Mouse (Mus musculus) ES-E14 (cell line): ENCODE measurements around the gene App.

Experiments
- MAFK ChIP-seq: IDR thresholded peaks from 2 replicates; pipeline ENCODE4 v1.6.1; 2014; ENCODE audit warnings: mild to moderate bottlenecking, low read depth, low read length, inconsistent platforms; ENCODE audit not compliant: insufficient read depth
- ZC3H11A ChIP-seq: IDR thresholded peaks from 2 replicates; pipeline ENCODE4 v1.6.1; 2012; ENCODE audit warnings: low read depth, mild to moderate bottlenecking, inconsistent platforms, low read length, borderline replicate concordance
- ZNF384 ChIP-seq: IDR thresholded peaks from 2 replicates; pipeline ENCODE4 v1.6.1; 2012; ENCODE audit warnings: low read depth, low read length, inconsistent platforms

- no peak for TF ChIP-seq ZC3H11A
- TF ChIP-seq ZNF384: no peak
- no peak for TF ChIP-seq MAFK
These were observed 70.3 kb downstream of the App start for GRCm38 (mm10) chr16:85103116-85103787.
